Mouse (Mus musculus): ENCODE measurements at regions not wholly inside any gene's neighbourhood (a gene's known extent, or its start where the extent isn't known, plus 50 kb on each side); places are given as distances from the start of the nearest gene placed in this dataset.
A peak's percentile ranks its signal among the peaks of the same experiment; 100 is the strongest.

DNA sequence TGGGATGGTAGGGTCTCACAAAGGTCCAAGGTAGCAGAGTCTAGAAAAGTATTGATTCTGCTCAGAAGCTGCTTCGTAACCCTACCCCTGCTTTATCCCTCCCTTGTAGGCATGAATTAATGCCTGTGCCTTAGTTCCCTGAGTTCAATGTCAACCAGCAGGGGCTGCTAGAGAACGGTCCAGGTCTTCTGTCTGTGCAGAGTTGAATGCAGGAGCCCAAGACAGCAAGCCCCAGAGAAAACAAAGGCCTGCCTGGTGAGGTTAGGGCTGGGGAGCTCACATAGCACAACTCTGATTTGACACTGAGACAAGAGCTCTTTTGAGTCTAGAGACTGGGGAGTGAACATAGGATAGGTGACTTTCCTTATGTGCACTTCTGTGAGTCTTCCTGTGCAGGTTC lies 56.6 kb downstream of the Olig3 start:
- DNase-seq (ENCODE audit: low spot score), result no peak

DNA sequence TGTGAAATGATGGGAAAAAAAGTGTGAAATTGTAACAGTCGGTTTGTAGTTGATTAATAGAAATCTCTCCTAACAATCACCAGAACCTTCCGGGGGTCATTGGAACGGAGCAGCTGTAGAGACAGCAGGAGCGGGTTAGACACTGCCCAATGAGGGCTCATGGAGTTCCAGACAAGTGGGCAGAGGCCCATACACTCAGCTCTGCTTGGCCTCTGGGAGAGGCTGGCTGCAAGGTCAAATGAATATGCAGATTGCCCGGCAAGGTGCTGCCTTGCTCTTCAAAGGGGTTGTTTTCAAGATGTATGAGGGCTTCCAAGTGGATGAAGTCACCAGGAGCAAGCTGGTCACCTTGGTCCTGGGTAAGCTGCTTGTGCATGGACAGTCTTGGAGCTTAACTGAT lies 57.6 kb downstream of the Olig3 start:
- no peak for DNase-seq (ENCODE audit: low spot score)

DNA sequence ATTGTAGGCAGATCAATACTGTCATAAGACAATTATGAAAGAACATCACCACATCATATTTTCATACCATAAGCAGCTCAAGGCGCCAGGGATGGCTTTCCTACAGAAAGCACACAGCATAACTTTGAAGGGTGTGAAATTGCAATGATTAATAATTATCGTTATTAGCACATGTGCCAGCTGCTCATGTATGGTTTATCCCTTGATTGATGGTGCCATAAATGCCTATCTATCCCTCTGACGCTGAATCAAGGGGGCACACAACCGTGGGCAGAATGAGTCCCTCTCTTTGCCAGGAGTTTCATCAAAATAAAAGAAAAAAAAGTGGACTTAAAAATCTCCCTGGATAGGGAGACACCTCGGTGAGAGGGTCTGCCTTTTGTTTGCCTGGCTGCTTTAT lies 58.5 kb downstream of the Olig3 start:
- DNase-seq (ENCODE audit: low spot score), result no peak

DNA sequence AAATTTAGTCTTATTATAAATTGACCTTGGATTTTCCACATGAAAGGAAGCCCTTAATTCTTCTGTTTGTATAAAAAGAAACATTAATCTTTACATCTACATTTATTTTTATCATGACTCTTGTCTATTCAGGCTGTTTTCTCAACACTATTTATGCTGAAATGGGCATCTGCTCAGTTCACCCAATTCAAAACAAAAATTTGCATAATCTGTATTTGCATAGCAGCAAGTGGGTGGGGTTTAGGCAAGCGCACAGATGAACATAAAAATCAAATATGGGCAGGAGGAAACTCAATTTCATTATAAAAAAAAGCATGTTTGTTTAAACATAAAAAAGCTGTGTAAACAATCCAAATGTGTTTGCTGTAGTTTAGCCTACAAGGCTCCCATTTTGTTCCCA lies 67.7 kb downstream of the Olig3 start:
- no peak for DNase-seq (ENCODE audit: low spot score)

DNA sequence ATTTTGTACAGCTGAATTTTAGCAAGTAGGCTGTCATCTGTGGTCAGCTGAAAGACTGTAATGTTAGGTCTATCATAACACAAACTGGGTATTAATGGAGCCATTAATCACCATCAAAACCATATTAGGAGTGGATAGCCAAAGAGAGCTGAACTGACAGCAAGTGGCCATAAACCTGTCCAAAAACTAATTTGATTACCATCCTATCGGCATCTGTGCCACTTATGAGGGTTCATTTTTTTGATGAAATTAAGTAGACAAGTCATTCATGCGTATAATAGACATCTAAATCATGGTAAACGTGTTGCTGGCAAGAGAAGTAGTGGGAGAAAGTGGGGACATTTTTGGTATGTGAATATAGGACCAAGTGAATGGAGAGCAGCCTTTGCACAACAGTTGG lies 68.6 kb downstream of the Olig3 start:
- DNase-seq (ENCODE audit: low spot score), result no peak

DNA sequence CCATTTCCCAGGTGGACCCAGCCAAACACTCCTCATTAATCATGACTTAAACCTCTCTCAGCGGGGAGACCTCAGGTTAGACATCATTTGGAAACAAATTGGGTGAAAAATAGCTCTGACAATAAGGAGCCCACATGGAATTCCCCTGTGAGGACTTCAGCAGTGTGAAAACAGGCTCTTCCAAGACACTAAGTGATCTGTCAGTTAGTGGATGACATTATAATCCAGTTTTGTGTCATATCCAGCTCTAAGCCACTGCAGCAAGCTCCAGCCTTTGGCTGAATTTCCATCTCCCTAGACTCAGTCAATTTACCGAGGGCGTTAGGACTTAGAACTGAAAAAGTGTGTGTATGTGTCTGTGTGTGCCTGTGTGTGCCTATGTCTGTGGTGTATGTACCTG lies 70.5 kb downstream of the Olig3 start:
- no peak for DNase-seq (ENCODE audit: low spot score)

DNA sequence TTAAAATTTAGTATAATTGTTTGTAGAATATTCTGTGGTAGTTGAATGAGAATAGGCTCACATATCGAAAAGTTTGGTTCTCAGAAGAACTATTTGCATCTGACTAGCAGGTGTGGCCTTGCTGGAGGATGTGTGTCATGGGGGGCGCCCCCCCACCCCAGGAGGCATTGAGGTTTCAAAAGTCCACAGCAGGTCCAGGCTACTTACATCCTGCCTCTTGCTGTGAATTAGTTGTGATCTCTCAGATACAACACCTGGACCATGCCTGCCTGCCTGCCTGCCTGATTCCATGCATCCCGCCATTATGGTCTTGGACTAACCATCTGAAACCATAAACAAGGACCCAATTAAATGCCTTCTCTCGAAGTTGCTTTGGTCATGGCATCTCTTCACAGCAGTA lies 76.2 kb downstream of the Olig3 start:
- DNase-seq (ENCODE audit: low spot score), result no peak

DNA sequence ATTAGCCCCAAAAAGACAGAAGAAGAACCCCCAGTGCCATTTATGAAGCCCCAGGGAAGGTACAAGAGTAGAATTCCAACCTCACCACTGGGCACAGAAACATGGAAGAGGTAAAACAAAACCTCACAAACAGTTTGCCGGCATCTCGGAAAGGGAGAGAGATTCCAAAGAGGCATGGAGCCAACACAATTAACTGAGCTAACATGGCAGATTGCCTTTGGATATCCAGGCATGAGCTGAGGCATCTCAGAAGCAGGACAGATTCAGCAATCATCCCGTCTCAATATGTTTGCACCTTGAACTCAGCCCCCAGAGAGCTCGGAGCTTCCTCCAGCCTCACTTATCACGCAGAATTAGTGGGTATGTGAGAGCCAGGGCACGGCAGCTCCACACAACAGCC lies 78.3 kb downstream of the Olig3 start:
- DNase-seq (ENCODE audit: low spot score), result no peak

DNA sequence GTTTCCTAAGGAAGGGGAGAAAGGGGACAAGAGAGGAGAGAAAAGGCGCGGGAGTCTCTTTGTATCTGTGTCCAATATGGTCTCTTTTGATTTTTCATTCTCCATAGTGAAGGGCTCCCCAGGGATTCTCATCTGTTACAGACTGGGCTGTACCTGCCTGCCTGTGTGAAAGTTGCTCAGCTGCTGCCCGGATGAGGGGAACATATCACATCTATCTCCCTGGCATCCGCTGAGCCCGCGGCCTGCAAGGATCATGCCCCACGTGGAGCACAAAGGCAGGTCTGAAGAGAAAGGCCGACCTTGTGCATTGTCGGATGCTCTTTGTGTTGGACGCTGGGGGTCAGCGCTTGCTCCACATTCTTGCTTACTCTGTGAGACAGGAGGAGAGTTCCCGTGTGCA lies 85.5 kb downstream of the Olig3 start:
- DNase-seq (ENCODE audit: low spot score), result no peak

DNA sequence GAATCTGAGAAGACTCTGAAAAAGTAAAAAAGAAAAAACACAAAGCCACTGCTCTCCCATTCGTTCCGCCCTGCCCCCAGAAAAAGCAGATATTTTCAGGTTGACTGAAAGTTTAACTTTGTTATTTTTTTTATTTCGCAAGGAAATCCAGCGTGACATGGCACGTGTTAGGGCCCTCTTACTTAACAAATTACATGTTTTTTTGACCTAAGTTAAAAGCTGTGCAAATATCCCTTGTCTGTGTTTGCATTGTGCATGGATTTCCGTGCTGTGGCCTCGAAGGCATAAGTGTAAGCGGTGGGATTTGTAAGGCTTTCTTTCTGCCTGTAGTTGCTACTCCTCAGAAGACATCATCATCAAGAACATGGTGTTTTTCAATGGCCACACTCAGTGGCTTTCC lies 87.2 kb downstream of the Olig3 start:
- no peak for DNase-seq (ENCODE audit: low spot score)

DNA sequence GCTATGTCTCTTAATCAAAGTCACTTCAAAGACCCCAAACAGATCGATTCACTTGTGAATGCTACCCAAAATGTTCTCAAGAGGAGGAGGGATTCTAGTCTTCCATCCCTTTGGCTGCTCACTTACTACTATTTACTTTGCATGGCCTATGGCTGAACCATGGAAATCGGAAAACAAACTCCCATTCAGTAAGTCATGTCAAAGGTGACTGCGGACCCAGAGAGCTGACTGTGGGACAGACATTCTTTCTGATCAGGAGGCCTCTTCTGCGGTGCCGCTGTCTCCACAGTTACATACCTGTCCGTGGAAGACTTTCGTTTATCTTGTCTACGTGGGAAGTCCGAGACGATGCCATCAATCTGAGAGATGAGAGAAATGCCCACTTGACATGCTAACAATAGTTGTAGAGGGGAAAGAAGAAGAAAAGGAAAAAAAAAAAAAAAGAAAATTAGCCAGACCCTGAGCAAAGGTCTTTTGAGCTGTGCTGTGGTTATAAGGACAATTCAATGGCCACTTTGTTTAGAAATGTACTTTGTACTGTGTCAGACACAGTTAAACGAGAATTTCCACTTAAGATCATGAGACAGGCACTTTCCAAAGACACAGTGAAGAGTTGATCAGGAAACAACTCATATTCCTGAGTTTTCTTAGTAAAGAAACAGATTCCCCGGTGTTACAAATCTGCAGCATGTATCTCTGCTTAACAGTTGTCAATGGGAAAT lies 92.7 kb downstream of the Olig3 start:
- no peak for DNase-seq (ENCODE audit: low spot score)

DNA sequence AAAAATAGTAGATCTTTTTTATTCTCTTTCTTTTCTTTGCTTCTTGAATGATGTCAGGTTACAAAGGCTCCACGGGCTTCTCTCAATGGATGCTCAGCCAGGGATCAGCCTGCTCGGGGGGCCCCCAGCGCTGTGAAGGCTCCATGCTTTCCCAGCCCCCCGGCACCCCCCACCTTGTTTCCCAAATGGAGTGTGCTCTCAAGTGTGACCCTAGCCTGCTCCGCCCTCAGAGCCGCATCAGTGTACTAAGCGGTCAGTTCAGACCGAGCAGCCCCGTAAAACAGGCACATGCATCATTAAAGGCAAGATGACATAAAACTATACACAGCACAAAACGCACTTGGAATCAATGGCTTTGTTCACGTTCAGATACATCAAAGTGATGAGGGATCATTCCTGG lies 102.7 kb downstream of the Olig3 start:
- DNase-seq (ENCODE audit: low spot score), result no peak

DNA sequence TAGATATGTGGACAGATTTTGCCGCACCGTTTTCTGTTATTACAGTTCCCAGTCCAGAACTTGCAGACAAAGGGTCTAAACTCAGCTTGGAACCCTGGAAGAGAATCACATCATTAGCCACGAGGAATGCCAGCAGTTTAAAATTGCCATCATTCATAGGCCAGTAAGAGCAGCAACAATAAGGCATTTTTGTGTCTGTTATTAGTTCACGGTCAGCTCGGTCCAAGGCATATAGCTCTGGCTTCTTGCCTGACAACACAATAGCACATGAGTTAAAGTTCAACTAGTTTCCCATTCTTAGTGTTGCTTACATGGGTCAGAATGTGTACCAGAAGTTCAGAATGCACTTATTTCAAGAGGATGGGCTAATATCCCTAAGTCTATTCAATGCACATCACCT lies 103.4 kb downstream of the Olig3 start:
- DNase-seq (ENCODE audit: low spot score), result no peak

DNA sequence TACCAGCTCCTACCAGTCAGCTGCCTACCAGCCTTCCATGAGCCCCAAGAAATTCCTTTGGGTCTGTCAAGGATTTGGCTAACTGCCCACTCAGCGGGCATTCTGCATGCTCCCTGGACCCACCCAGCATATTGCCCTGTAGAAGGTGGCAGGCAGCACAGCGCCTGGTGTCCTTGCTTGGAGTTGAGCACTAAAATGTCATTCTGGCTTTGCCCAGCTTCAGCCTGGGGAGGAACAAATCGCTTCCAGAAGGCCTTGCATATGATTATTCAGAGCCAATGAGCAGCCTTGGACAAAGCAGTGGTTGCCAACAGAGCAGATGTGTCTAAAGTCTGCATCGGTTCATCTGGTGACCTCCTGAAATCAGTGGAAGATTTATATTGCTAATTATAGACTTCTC lies 103.8 kb downstream of the Olig3 start:
- no peak for DNase-seq (ENCODE audit: low spot score)

DNA sequence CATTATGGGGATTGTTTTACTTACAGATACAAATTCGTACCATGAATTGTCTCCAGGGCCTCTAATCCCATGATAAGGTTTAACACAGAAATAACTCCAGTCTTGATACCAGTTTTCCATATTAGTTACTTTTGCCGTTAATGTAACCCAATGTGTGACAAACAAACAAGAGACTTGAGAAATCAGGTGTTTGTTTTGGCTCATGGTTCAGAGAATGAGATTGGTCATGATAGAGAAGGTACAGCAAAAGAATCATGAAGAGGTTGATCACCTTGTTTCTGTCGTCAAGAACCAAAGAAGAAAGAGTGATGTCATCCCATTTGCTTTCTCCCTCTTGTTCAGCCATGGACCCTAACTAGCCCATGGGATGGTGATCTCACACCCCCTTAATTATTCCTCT lies 107.5 kb downstream of the Olig3 start:
- DNase-seq (ENCODE audit: low spot score), result no peak

DNA sequence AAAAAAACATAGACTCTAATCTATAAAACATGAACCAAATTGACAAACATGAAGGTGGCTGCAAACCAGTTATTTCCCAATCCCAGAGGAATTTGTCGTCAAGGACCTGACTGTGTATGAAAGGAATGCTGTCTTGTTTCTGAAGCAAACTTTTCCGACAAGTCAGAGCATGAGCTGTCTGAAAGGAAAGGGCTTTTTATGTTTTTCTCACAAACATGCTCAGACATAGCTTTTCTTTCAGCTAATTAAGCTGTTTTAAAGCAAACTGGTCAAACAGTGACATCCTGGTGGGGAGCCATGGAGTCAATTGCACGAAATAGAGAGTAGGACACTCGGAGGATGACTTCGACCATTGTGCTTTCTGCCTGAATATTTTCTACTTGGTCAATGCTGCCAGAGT lies 108.2 kb downstream of the Olig3 start:
- DNase-seq (ENCODE audit: low spot score), result no peak

DNA sequence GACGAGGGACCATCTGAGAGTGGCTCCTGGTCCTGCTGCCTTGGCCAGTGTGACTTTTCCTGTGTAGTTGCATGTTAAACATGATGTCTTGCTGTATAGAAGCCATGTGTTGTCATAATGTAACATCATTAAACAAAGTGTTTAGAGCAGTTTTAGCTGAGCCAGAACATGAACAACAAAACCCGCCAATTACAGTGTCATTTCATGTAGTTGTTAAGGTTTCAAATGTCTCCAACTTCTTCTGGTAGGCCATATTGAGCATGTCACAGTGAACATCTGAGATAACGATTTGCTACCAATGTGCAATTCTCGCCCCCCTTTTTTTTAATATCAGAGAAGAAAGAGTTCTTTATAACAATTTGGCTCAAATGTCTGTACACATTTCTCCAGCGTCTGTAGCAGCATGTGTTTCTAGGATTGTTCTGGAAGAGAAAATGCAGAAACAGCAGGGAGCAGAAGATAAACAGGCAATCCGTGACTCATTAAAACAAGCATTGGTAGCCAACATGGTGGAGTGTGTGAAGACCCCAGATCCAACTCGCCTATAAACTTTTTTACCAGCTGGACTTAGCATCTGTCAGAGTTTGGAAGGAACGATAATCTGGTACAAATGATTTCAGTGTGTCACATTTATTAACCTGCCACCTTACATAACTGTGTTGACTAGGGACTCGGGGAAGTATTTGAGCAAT lies 115.2 kb downstream of the Olig3 start:
- DNase-seq (ENCODE audit: low spot score), result no peak

DNA sequence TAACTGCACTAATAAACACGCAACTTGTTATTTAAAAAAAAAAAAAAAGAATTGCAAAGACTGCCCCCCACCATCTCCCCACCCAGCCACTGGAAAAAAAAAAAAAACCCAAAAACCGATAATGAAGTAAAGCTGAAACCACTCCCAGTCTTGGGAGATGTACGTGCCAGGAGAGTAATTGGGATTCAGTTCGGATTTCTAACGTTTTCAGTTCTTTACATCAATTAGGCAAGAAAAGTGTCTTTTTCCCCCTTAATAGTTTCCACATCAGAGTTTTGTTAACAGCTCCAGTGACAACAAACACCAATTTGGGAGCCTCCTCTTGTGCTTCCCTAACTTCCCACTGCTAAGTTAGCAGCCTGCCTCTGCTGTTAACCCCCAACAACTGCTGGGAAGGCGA lies 115.7 kb downstream of the Olig3 start:
- DNase-seq (ENCODE audit: low spot score), result no peak

DNA sequence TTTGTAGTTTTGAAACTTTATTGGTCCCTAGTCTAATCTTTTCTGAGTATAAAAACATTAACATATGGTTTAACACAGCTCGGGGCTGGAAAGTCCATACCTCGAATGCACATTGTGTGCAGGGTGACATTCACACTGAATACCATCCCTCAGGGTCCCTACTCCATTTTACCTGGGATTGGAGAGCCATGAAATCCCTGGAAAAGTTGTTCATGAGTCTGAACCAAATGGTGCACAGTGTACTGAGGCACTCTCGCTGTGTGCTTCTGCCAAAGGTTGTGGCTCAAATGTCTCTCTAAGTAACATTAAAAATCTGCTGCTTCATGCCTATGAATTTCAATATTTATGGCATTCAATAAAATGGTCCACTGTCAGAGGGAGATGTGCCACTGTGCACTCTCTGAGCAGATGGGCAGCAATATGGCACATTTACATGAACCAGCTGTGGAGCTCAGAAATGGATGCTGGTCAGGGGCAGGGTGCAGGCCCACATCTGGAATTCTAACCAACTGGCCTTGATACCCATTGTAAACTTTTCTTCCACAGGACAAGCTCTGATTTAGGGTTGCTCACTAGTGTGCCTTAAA lies 116.7 kb downstream of the Olig3 start:
- DNase-seq (ENCODE audit: low spot score), result no peak

DNA sequence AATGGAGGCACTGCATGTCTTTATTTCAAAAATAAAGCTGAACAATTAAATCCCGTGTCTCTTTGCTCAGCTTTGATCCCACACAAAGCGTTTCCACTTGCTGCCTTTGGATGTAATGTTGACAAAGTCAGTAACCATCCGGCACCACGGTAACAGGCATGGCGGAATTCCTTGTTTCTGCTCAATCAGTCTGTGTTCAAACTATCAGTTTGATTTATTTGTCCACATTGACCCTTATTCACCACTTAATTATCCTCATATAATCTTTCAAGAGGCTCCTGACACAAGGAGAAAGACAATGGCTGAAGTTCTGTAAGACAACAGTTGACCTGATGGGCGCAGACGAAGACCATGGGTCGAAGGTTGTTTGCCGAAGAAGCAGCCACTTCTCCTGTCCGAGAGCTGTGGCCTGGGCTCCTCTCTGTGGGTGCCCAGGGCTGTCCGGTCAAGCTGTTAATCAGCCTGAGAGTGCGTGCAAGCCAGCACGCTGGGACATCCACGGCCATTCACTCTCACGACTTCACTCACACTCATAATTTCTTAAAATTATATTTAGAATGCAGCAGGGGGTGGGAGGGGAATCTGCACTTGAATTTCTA lies 106.1 kb upstream of the Ifngr1 start:
- no peak for DNase-seq (ENCODE audit: low spot score)

DNA sequence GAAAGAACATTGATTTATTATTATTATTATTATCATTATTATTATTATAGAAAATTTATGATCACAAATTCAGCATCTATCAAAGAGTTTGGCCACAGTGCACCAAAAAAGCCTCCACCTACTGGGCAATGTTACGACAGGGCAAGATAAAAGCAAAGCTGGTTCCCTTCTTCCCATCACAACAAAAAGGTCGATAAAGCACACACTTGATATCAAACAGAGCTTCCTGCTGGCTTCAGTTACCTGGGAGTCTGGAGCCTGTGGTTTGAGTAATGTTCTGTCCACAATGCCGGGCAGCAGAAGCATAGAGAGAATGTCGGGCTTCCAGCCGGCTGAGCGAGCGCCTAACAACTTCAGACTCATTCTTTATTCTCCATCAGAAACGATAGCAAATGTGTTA lies 101.2 kb upstream of the Ifngr1 start:
- DNase-seq (ENCODE audit: low spot score), result no peak

DNA sequence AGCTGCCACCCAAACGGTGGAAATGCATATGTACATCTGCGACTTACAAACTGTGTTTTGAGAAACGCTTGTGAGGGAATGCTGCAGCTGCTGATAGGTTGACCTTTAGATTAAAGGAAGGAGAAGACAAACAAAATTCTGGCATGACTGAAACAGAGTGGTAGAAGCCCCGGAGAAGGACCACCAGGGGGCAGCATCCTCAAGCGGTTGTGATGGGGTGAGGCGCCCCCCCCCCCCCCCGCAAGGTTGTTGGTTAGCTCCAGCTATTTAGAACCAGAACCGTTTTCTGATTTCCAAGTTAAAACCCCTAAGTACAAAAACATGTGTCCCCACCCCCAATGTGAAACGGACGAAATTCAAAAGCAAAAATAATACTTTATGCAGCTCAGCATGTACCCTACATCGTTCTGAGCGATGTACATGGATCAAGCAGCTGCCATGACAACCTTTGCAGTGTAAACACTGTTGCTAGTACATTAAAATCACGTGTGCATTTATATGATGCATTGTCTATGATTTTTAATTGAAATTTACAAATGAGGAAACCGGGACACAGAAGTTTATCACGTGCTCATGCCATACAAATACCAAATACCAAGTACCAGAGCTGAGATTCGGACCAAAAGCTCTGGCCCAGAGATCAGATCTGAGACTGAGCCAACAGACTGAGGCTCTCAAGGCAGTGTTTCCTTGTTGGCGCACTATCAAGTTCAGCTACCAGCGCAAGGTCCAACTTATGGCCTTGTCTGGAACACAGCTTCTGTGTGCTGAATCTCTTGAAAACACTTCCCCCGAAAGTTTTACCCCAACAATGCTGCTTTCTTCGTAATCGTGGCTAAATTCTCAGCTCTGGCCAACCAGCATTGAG lies 100.0 kb upstream of the Ifngr1 start:
- DNase-seq (ENCODE audit: low spot score), result peak; percentile 62

Data from ovary, postnatal 14 days (tissue).